Mouse (Mus musculus) heart, embryonic 11.5 days (tissue): ENCODE results near the gene Zdhhc4. TPM values are rescaled to one million over a fixed set of nuclear protein-coding genes. Genes with fewer than 3 reads are reported as not detected.

ENCODE experiments used
- ATAC-seq: fragments of 200-750 bp; cut with Nextera tagmentation; replicated peaks from 2 replicates; pipeline ENCODE4 v1.8.0; 2017; ENCODE audit warnings: moderate library complexity; ENCODE audit not compliant: insufficient number of reproducible peaks, low FRiP score, low TSS enrichment
- H3K27ac ChIP-seq: fragments of 300-500 bp; sonication (generic); 2 replicates; pipeline ENCODE4 v1.5.1; 2014; ENCODE audit warnings: mild to moderate bottlenecking, low read depth, low read length
- H3K27me3 ChIP-seq: fragments of 300-500 bp; sonication (generic); 2 replicates; pipeline ENCODE4 v1.6.1; 2014; ENCODE audit warnings: mild to moderate bottlenecking, low read length, mixed read lengths; ENCODE audit not compliant: control insufficient read depth, insufficient read depth
- H3K36me3 ChIP-seq: fragments of 300-500 bp; sonication (generic); 2 replicates; pipeline ENCODE4 v1.6.1; 2014; ENCODE audit warnings: mild to moderate bottlenecking, low read length, moderate library complexity, mixed read lengths; ENCODE audit not compliant: control insufficient read depth, insufficient read depth
- H3K4me1 ChIP-seq: fragments of 300-500 bp; sonication (generic); 2 replicates; pipeline ENCODE4 v1.6.1; 2014; ENCODE audit warnings: low read length; ENCODE audit not compliant: control insufficient read depth, insufficient read depth
- H3K4me2 ChIP-seq: fragments of 300-500 bp; sonication (generic); 2 replicates; pipeline ENCODE4 v1.6.1; 2014; ENCODE audit warnings: mild to moderate bottlenecking, moderate library complexity
- H3K4me3 ChIP-seq: fragments of 300-500 bp; sonication (generic); 2 replicates; pipeline ENCODE4 v1.5.1; 2014; ENCODE audit warnings: low read depth, low read length
- H3K9ac ChIP-seq: fragments of 300-500 bp; sonication (generic); 2 replicates; pipeline ENCODE4 v1.6.1; 2014; ENCODE audit warnings: mild to moderate bottlenecking, low read depth, low read length, moderate library complexity
- H3K9me3 ChIP-seq: fragments of 300-500 bp; sonication (generic); replicated peaks from 2 replicates; pipeline ENCODE4 v1.6.1; 2016; ENCODE audit warnings: low read length; ENCODE audit not compliant: control insufficient read depth
- WGBS: fragments of 180-500 bp; shearing (Covaris S2); extraction: QIAGEN DNeasy Blood & Tissue Kit; methylation state at CpG from one replicate; pipeline ENCODE4 v1.1.7; 2014; ENCODE audit not compliant: insufficient replicate concordance; 5-methylcytosine and 5-hydroxymethylcytosine counted together
- polyA plus RNA-seq: library from polyadenylated mRNA; unstranded; fragments of >200 nt; fragmentation: Nextera tagmentation; extraction: Ambion mirVana; gene quantifications from 2 replicates; pipeline ENCODE4 v1.2.1, GENCODE M21; 2014

The Zdhhc4 gene
- polyA plus RNA-seq, 1 experiment from 2014 or later, result 56.9 TPM

DNA sequence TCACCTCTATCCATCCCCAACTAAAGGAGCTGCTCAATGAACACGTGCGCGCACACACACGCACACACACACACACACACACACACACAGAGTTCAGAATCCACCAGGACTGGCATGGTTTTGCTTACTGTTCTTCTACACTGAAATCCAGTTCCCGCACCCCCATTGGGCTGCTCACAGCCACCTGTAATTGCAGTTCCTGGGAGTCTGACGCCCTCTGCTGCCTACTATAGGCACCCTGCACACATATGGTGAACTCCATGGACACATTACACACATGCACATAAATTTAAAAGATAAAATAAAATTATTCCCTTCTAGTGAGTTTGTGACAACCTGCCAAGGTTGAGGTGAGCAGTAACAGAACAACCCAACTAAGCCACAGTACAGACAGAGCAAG, 44.3 kb downstream of the Zdhhc4 start:
- H3K36me3 ChIP-seq, result no peaks in the 10 kb centered on the region
- H3K4me3 ChIP-seq, result no peak overlapping the region
- ATAC-seq, result no peak
- H3K9ac ChIP-seq, result no peak overlapping the region
- H3K27me3 ChIP-seq, result peaks cover 64% of the 10 kb centered on the region
- WGBS, result 48% methylated on average over 6 of the region's 6 CpGs
- no peak overlapping the region for H3K27ac ChIP-seq
- H3K4me1 ChIP-seq, result peaks cover 11% of the 10 kb centered on the region
- no peaks in the 10 kb centered on the region for H3K9me3 ChIP-seq
- H3K4me2 ChIP-seq, result no peak overlapping the region

DNA sequence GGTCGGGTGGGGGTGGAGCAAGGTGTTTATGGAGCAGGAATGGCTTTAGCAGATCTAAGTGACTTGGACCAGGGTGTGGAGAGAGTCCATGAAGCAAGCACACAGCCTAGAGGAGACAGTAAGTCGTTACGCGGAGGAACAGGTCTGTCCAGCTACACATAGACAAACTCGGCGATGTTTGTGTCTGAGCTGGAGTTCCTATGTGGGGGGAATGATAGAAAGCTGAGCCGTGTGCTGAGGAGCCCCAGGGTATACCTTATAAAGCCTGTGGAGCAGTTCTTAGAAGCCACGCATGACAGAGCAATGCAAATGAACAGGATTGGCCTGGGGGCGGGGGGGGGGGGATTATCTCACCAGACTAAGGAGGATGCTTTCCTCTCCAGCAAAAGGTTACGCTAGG, 49.8 kb downstream of the Zdhhc4 start:
- WGBS, result 44% methylated on average over 10 of the region's 10 CpGs
- H3K36me3 ChIP-seq, result no peaks in the 10 kb centered on the region
- ATAC-seq, result no peak
- no peaks in the 10 kb centered on the region for H3K4me1 ChIP-seq
- no peak overlapping the region for H3K4me2 ChIP-seq
- no peaks in the 10 kb centered on the region for H3K9me3 ChIP-seq
- no peak overlapping the region for H3K9ac ChIP-seq
- H3K4me3 ChIP-seq, result no peak overlapping the region
- H3K27ac ChIP-seq, result no peak overlapping the region
- H3K27me3 ChIP-seq, result peaks cover 34% of the 10 kb centered on the region

DNA sequence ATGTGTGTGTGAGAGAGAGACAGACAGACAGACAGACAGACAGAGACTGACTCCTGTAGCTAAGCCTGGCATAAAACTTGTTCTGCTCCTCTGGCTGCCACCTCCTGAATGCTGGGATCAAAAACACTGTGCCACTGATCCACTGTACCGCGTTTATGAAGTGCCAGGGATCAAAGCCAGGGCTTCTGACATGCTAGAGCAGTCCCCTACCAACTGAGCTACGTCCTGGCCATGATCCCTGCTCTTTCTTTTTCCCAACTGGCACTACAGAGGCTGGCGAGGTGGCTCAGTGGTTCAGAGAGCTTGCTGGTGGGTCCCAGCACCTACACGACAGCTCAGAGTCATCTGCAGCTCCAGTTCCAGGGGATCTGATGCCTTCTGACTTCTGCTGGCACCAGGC, 53.3 kb downstream of the Zdhhc4 start:
- peaks cover 24% of the 10 kb centered on the region for H3K27me3 ChIP-seq
- no peaks in the 10 kb centered on the region for H3K9me3 ChIP-seq
- no peak overlapping the region for H3K4me2 ChIP-seq
- no peaks in the 10 kb centered on the region for H3K36me3 ChIP-seq
- ATAC-seq, result no peak
- 53% methylated on average over 5 of the region's 5 CpGs for WGBS
- H3K4me1 ChIP-seq, result no peaks in the 10 kb centered on the region
- H3K4me3 ChIP-seq, result no peak overlapping the region
- H3K9ac ChIP-seq, result no peak overlapping the region
- no peak overlapping the region for H3K27ac ChIP-seq

DNA sequence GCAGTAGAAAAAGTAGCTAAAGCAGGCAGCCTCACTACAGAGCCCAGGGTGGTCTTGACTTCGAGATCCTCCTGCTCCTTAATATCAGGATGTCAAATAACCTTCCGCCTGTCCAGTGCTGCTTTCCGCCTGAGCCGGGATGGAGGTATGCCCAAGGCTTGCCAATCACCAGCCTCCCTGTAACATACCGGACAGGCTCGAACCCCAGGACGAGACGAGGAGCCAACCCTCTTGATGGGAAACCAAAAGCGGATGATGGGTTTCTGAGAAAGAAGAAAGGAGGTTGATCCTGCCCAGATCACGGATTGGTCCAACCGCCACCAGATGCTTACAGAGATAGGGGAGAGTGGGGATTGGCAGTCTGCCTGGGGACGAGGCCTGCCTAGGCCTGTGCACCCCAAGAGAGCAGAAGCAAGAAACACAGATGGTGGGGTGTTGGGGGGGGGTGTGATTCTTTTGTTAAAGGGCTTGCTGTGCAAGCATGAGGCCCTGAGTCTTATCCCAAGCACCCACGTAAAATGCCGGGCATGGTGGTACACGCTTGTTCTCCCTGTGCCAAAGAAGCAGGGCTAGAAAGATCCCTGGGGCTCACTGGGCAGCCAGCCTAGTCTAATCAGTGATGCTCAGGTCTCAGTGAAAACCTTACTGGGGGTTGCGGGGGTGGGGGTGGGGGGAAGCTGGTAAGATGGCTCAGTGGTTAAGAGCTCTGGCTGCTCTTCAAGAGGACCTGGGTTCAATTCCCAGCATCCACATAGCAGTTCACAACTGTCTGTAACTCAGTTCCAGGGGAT, 56.3 kb downstream of the Zdhhc4 start:
- Histone ChIP-seq H3K27ac (no peak overlapping the region), H3K27me3 (peaks cover 8% of the 10 kb centered on the region), H3K4me3 (no peak overlapping the region), H3K9ac (no peak overlapping the region), H3K9me3 (no peaks in the 10 kb centered on the region), H3K4me1 (peaks cover 10% of the 10 kb centered on the region), H3K4me2 (no peak overlapping the region), H3K36me3 (no peaks in the 10 kb centered on the region)
- 86% methylated on average over 16 of the region's 16 CpGs for WGBS
- ATAC-seq, result no peak

DNA sequence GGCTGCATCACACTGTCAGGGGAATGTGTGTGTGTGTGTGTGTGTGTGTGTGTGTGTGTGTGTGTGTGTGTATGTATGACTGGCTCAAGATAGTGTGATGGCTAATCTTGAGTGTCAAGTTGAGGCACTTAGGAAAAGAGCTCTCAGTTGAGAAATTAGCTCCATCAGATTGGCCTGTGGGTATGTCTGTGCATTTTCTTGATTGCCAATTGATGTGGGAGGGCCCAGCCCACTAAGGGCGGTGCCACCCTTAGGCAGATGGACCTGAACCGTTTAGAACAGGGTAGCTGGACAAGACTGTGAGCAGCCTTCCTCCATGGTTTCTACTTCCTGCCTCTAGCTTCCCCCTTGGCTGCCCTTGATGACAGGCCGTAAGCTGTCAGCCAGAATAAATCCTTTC, 56.9 kb downstream of the Zdhhc4 start:
- Histone ChIP-seq H3K27me3 (peaks cover 4% of the 10 kb centered on the region; the same call in 1 of the 2 replicates), H3K4me2 (no peak overlapping the region), H3K9ac (no peak overlapping the region), H3K4me1 (peaks cover 10% of the 10 kb centered on the region), H3K36me3 (no peaks in the 10 kb centered on the region), H3K9me3 (no peaks in the 10 kb centered on the region), H3K4me3 (no peak overlapping the region), H3K27ac (no peak overlapping the region)
- 75% methylated on average over 3 of the region's 3 CpGs for WGBS
- no peak for ATAC-seq

DNA sequence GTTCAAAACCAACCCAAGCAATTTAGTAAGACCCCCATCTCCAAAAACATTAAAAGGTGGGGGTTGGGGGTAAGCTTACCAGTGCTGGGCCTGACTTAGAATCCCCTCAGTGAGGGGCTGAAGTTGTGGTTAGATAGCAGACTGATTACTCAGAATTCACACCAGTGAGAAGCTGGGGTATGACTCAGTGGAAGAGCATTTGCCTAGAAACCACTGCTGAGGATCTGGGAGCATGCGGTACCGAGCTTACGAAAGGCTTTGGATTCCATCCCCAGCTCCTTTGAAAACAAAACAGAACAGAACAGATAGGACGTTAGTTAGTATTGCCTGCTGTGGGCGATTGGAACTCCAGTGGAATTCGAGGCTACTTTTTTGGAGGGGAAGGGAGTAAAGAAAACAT, 57.4 kb downstream of the Zdhhc4 start:
- H3K36me3 ChIP-seq, result no peaks in the 10 kb centered on the region
- 67% methylated on average over 6 of the region's 6 CpGs for WGBS
- H3K9ac ChIP-seq, result no peak overlapping the region
- H3K27me3 ChIP-seq, result peaks cover 4% of the 10 kb centered on the region; the same call in 1 of the 2 replicates
- no peak overlapping the region for H3K4me3 ChIP-seq
- H3K9me3 ChIP-seq, result no peaks in the 10 kb centered on the region
- ATAC-seq, result no peak
- H3K4me1 ChIP-seq, result peaks cover 10% of the 10 kb centered on the region
- no peak overlapping the region for H3K4me2 ChIP-seq
- no peak overlapping the region for H3K27ac ChIP-seq

DNA sequence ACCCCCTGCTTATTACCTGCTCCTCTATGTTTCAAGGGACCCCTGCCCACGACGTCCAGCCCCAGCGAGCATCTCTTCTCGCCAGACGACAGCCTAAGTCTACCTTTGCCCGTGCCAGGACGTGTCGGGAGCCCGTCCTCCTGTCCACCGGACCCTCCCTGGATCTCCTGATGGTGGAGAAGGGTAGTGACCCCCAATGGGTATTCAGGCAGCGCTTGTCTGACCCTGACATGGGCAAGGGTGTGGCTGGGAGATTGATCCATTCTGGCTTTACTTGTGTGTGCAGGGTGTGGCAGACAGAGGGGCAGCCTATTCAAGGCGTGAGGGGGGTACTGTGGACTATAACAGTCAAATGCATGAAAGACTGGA, 58.9 kb downstream of the Zdhhc4 start:
- 7% methylated on average over 12 of the region's 12 CpGs for WGBS

DNA sequence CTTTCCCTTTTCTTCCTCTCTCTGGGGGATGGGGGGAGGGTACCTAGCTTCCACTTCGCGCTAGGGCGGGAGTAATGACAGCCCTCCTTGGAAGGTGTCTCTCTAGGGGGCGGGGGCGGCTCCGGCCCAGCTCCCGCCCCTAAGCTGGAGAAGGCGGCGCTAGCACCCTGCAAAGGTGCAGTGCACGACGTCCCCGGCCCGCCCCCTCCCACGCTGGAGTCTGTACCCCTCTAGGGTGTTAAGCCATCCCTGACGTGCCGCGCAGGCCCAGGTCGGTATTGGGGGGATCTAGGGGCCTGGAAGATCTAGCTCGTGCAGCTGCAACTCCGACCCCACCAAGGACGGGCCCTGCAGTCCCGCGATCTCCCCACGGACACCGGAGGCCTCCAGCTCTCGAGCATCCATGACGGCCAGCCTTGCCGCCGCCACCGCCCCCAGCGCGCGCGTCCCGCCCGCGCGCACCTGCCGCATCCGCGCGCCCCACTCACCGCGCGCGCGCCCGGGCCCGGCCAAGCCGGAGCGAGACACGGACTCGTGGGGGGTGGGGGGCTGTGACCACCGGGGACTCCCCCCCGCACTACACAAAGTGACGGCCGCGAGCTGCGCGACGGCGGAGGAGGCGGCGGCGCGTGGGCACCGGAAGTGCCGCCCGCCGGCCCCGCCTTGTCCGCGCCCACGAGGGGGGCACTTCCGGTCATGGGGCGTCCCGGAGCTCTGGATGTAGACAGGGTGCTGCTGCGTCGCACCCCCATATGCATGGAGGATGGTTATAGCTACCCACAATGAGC, 59.5 kb downstream of the Zdhhc4 start, which contains the start of gene Zfp316:
TSS of gene Zfp316 (minus strand) at position 660 of the 788 bp plus-strand sequence.
- under 1% methylated on average over 56 of the region's 79 CpGs for WGBS
- no peak within 1 kb of the TSS; the same call in 1 of the 2 replicates for H3K27ac ChIP-seq

More for the DNA sequence above, 58.9 kb downstream of the Zdhhc4 start:
- Histone ChIP-seq H3K9ac (peak overlapping the region; percentile 79), H3K4me2 (peak overlapping the region; percentile 96), H3K27ac (no peak overlapping the region), H3K4me3 (peak overlapping the region; percentile 76), H3K27me3 (no peaks in the 10 kb centered on the region), H3K9me3 (no peaks in the 10 kb centered on the region), H3K36me3 (no peaks in the 10 kb centered on the region), H3K4me1 (peaks cover 10% of the 10 kb centered on the region)
- ATAC-seq, result no peak

More for the DNA sequence above, 59.5 kb downstream of the Zdhhc4 start, which contains the start of gene Zfp316:
- peak; percentile 60 for ATAC-seq
- peak within 1 kb of the TSS; percentile 79 for H3K9ac ChIP-seq
- peak within 1 kb of the TSS; percentile 76 for H3K4me3 ChIP-seq
- H3K9me3 ChIP-seq, result no peaks in the 10 kb centered on the region
- H3K4me2 ChIP-seq, result peak within 1 kb of the TSS; percentile 96
- no peaks in the 10 kb centered on the region for H3K36me3 ChIP-seq
- no peaks in the 10 kb centered on the region for H3K27me3 ChIP-seq
- H3K4me1 ChIP-seq, result peaks cover 10% of the 10 kb centered on the region
